1 mouse cellular context compared by ENCODE assay signal in genomic region chr15:98048918-98049700, GRCm38 (mm10).
TF ChIP-seq lines count a peak whose summit lies in the region.

No protein-coding gene starts in this region.

TF ChIP-seq in CH12.LX, 34 proteins besides CTCF, POLR2A, EP300 and RAD21 (continued from another document):
- no peak for TF ChIP-seq SMC3 (IDR thresholded peaks at IDR 0.05; ENCODE audit: low read depth, low read length)
- TF ChIP-seq RCOR1 (conservative IDR thresholded peaks at IDR 0.05; ENCODE audit: low read depth, low read length), result no peak
- TF ChIP-seq GABPA (IDR thresholded peaks at IDR 0.05; ENCODE audit: insufficient replicate concordance, low read depth, low read length), result no peak
- no peak for TF ChIP-seq MYC (IDR thresholded peaks at IDR 0.05; ENCODE audit: low read depth, low read length)
- no peak for TF ChIP-seq CHD1 (IDR thresholded peaks at IDR 0.05; ENCODE audit: low read depth, low read length)
- no peak for TF ChIP-seq HCFC1 (IDR thresholded peaks at IDR 0.05; ENCODE audit: low read depth, low read length)
- no peak for TF ChIP-seq ZNF384 (IDR thresholded peaks at IDR 0.05; ENCODE audit: low read depth, low read length)
- no peak for TF ChIP-seq IRF4 (IDR thresholded peaks at IDR 0.05; ENCODE audit: low read depth, low read length)
- no peak for TF ChIP-seq ELF1 (IDR thresholded peaks at IDR 0.05; ENCODE audit: low read depth, low read length)
- TF ChIP-seq JUND (conservative IDR thresholded peaks at IDR 0.05; ENCODE audit: low read depth, low read length), result no peak
- TF ChIP-seq ZKSCAN1 (IDR thresholded peaks at IDR 0.05; ENCODE audit: borderline replicate concordance, low read depth, low read length), result no peak
- TF ChIP-seq TBP (conservative IDR thresholded peaks at IDR 0.05; ENCODE audit: low read depth, low read length), result no peak
